Mouse (Mus musculus) olfactory bulb, adult 2 months (tissue): ENCODE results near the gene 6430531B16Rik.

Source experiments
- CTCF ChIP-seq: fragments of 200-500 bp; IDR thresholded peaks from 2 replicates; pipeline ENCODE4 v1.5.1; 2012; ENCODE audit warnings: low read depth, mild to moderate bottlenecking, low read length, moderate library complexity; ENCODE audit not compliant: insufficient read depth
- POLR2A ChIP-seq: fragments of 200-500 bp; IDR thresholded peaks from 2 replicates; pipeline ENCODE4 v1.6.1; 2012; ENCODE audit warnings: mild to moderate bottlenecking, low read depth, low read length, moderate library complexity; ENCODE audit not compliant: insufficient read depth

- TF ChIP-seq CTCF (no peak), POLR2A (no peak)
Observed at GRCm38 (mm10) chr7:139963814-139964213, 14.7 kb downstream of the 6430531B16Rik start.
